Mouse (Mus musculus) adrenal gland, postnatal 10 days (tissue): ENCODE measurements around the gene Snx11. TPM values are rescaled to one million over a fixed set of nuclear protein-coding genes. Genes with fewer than 3 reads are reported as not detected.
"Not testable (repeated sequence)": the region's sequence is repeated elsewhere in the genome, so short reads cannot be mapped to it uniquely, and the experiment has no call there.

Experiments used
- DNase-seq: peaks from one replicate; pipeline ENCODE4 v3.0.0; 2021; ENCODE audit warnings: mixed read lengths
- long read RNA-seq, 2 experiments: library from polyadenylated mRNA; stranded (forward); transcript quantifications; one replicate each; pipeline ENCODE4 v2.0.0; 2021
- total RNA-seq, 2 experiments: library from RNA; stranded (reverse); gene quantifications; 2 replicates each; pipeline ENCODE4 v1.2.3; 2021

The Snx11 gene
- 10 to 100 TPM; 19.2 to 22.9 TPM for total RNA-seq
- long read RNA-seq, experiment 1, transcript Snx11-202 (8 exons, 2,197 nt) = major isoform, 12 of 42 reads
- long read RNA-seq, experiment 1, transcript Snx11-201 (9 exons, 2,551 nt) = major isoform, 12 of 42 reads
- long read RNA-seq, experiment 1, partial matches to known transcripts = 7 of 42 reads
- long read RNA-seq, experiment 1, other reads (novel, unspliced or antisense) = 11 of 42 reads
- long read RNA-seq, experiment 2, transcript Snx11-201 (9 exons, 2,551 nt) = major isoform, 5 of 16 reads
- long read RNA-seq, experiment 2, transcript Snx11-202 (8 exons, 2,197 nt) = major isoform, 5 of 16 reads
- long read RNA-seq, experiment 2, partial matches to known transcripts = 0 of 16 reads
- long read RNA-seq, experiment 2, other reads (novel, unspliced or antisense) = 6 of 16 reads

- peak; percentile 100 for DNase-seq
Observed at GRCm38 (mm10) chr11:96776968-96777962, at the start of gene Snx11. TSS of gene Snx11 (minus strand) at chr11:96777559.

- DNase-seq = peak; percentile 58
Observed at GRCm38 (mm10) chr11:96826481-96826880, 49.1 kb upstream of the Snx11 start.

- DNase-seq = peak; percentile 88
Observed at GRCm38 (mm10) chr11:96824783-96825495, 47.6 kb upstream of the Snx11 start.

- peak; percentile 93 for DNase-seq
Observed at GRCm38 (mm10) chr11:96823880-96824782, 46.8 kb upstream of the Snx11 start.

- DNase-seq = peak; percentile 40
Observed at GRCm38 (mm10) chr11:96823471-96823837, 46.1 kb upstream of the Snx11 start.

GRCm38 (mm10) chr11:96822675-96823470, 45.5 kb upstream of the Snx11 start:
- DNase-seq = peak; percentile 77

- no peak for DNase-seq
Observed at GRCm38 (mm10) chr11:96821956-96822355, 44.6 kb upstream of the Snx11 start.

GRCm38 (mm10) chr11:96818128-96818710, 40.9 kb upstream of the Snx11 start:
- DNase-seq = no peak

- no peak for DNase-seq
Observed at GRCm38 (mm10) chr11:96816979-96817378, 39.6 kb upstream of the Snx11 start.

GRCm38 (mm10) chr11:96816494-96816893, 39.1 kb upstream of the Snx11 start:
- DNase-seq = no peak

GRCm38 (mm10) chr11:96815895-96816294, 38.5 kb upstream of the Snx11 start:
- DNase-seq = no peak

GRCm38 (mm10) chr11:96814443-96814842, 37.1 kb upstream of the Snx11 start:
- no peak for DNase-seq

- no peak for DNase-seq
Observed at GRCm38 (mm10) chr11:96813920-96814319, 36.6 kb upstream of the Snx11 start.

- DNase-seq = no peak
Observed at GRCm38 (mm10) chr11:96813455-96813854, 36.1 kb upstream of the Snx11 start.

- DNase-seq = not testable (repeated sequence)
Observed at GRCm38 (mm10) chr11:96811188-96811587, 33.8 kb upstream of the Snx11 start.

GRCm38 (mm10) chr11:96809562-96810235, 32.3 kb upstream of the Snx11 start:
- no peak for DNase-seq

GRCm38 (mm10) chr11:96808066-96808465, 30.7 kb upstream of the Snx11 start:
- no peak for DNase-seq

- no peak for DNase-seq
Observed at GRCm38 (mm10) chr11:96805606-96806005, 28.2 kb upstream of the Snx11 start.

GRCm38 (mm10) chr11:96799511-96799910, 22.2 kb upstream of the Snx11 start:
- DNase-seq = no peak
